Mouse (Mus musculus): ENCODE measurements at regions not wholly inside any gene's neighbourhood (a gene's known extent, or its start where the extent isn't known, plus 50 kb on each side); places are given as distances from the start of the nearest gene placed in this dataset.

DNA sequence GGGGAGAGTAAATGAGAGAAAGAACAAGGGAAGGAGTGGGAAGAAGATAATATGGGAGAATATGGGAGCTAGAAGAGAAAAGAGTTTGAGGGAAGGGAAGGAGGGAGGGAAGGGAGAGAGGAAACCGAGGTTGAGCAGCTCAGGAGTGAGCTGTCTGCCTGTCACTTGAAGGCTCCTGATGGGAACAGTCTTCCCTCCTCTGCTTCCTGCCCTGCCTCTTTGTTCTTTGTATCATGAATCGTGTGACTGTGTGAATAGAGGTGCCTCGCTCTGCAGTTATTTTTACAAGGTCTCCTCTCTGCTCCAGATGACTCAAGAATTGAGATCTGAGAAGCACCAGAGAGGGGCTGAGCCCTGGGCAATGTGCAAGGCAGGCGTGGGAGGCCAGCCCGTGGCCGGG lies 92.0 kb upstream of the Mrps10 start:
- Histone ChIP-seq H3K9me3 (replicated peaks) (0 out of 2 replicates have a peak, but pooled peaks cover 3% of the 10 kb centered on the region), H3K36me3 (replicated peaks) (no peaks in the 10 kb centered on the region), H3K27me3 (ENCODE audit: insufficient read depth, low read length) (no peaks in the 10 kb centered on the region), H3K4me3 (ENCODE audit: low read depth, low read length) (no peak overlapping the region), H3K4me1 (ENCODE audit: insufficient read depth, low read depth, low read length) (no peaks in the 10 kb centered on the region)
- TF ChIP-seq GATA2 (IDR thresholded peaks at IDR 0.05; ENCODE audit: borderline replicate concordance, low read depth, low read length), result no peak
- TF ChIP-seq CTCF (IDR thresholded peaks at IDR 0.05; ENCODE audit: low read depth, low read length), result no peak
- no peak for TF ChIP-seq GATA1 (IDR thresholded peaks at IDR 0.05; ENCODE audit: borderline replicate concordance, low read length)
- TF ChIP-seq TAL1 (conservative IDR thresholded peaks at IDR 0.05; ENCODE audit: low read depth, low read length), result no peak
- no peak for TF ChIP-seq POLR2AphosphoS5 (IDR thresholded peaks at IDR 0.05; ENCODE audit: insufficient replicate concordance, low read depth, low read length)
- DNase-seq (ENCODE audit: low spot score) (no peak), ATAC-seq (ENCODE audit: extremely low read depth, insufficient number of reproducible peaks, low FRiP score, poor library complexity, severe bottlenecking) (no peak)

DNA sequence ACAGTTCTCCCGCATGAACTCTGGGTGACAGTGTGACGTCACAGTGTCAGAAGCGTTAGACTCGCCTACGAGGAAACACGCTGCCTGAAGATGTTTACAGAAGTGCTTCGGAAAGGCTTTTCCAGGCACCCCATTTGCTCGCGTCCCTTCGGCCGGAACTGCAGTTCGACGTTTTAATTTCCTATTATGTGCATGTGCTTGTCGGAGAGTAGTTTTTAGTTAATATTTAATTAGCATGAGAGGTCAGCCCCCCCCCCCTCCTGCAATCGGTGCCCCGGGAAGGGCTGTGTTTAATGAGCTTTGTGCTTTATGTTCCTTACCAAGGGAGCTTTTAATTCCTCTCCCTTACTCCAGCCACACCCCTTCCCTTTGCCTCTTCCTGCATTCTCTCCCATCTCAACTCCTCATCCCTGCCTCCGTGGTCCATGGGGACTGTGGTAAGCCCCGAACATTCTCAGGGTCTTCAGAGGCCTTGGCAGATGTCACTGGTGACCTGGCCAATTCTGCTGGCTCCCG lies 92.8 kb upstream of the Mrps10 start:
- no peaks in the 10 kb centered on the region for H3K36me3 ChIP-seq (replicated peaks)
- no peaks in the 10 kb centered on the region for H3K4me1 ChIP-seq (ENCODE audit: insufficient read depth, low read depth, low read length)
- DNase-seq (ENCODE audit: low spot score), result no peak
- TF ChIP-seq CTCF (IDR thresholded peaks at IDR 0.05; ENCODE audit: low read depth, low read length) (no peak), GATA2 (IDR thresholded peaks at IDR 0.05; ENCODE audit: borderline replicate concordance, low read depth, low read length) (no peak), POLR2AphosphoS5 (IDR thresholded peaks at IDR 0.05; ENCODE audit: insufficient replicate concordance, low read depth, low read length) (no peak), GATA1 (IDR thresholded peaks at IDR 0.05; ENCODE audit: borderline replicate concordance, low read length) (no peak), TAL1 (conservative IDR thresholded peaks at IDR 0.05; ENCODE audit: low read depth, low read length) (no peak)
- 0 out of 2 replicates have a peak, but pooled peaks cover 3% of the 10 kb centered on the region for H3K9me3 ChIP-seq (replicated peaks)
- no peaks in the 10 kb centered on the region for H3K27me3 ChIP-seq (ENCODE audit: insufficient read depth, low read length)
- H3K4me3 ChIP-seq (ENCODE audit: low read depth, low read length), result no peak overlapping the region
- ATAC-seq (ENCODE audit: extremely low read depth, insufficient number of reproducible peaks, low FRiP score, poor library complexity, severe bottlenecking), result no peak

DNA sequence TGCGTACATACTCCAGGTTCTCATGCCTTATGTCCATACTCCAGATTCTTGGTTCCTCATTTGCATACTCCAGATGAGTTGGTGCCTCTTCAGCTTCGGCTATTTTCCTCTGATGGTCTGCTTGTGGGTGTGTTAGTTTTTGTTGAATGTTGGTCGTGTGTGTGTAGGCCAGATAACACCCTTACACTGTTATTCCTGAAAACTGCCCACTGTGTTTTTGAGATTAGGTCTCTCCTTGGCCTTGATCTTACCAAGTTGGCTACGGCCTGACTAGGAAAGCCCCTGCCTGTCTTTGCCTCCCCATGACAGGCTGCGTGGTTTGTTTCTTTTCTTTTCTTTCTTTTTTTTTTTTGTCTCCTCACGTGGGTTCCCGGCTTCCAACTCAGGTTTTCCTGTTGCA lies 95.4 kb upstream of the Mrps10 start:
- ATAC-seq (ENCODE audit: extremely low read depth, insufficient number of reproducible peaks, low FRiP score, poor library complexity, severe bottlenecking), result no peak
- Histone ChIP-seq H3K36me3 (replicated peaks) (no peaks in the 10 kb centered on the region), H3K4me1 (ENCODE audit: insufficient read depth, low read depth, low read length) (no peaks in the 10 kb centered on the region), H3K27me3 (ENCODE audit: insufficient read depth, low read length) (no peaks in the 10 kb centered on the region), H3K4me3 (ENCODE audit: low read depth, low read length) (no peak overlapping the region), H3K9me3 (replicated peaks) (peaks cover 4% of the 10 kb centered on the region; the same call in 1 of the 2 replicates)
- TF ChIP-seq POLR2AphosphoS5 (IDR thresholded peaks at IDR 0.05; ENCODE audit: insufficient replicate concordance, low read depth, low read length) (no peak), TAL1 (conservative IDR thresholded peaks at IDR 0.05; ENCODE audit: low read depth, low read length) (no peak)
- DNase-seq (ENCODE audit: low spot score), result no peak

DNA sequence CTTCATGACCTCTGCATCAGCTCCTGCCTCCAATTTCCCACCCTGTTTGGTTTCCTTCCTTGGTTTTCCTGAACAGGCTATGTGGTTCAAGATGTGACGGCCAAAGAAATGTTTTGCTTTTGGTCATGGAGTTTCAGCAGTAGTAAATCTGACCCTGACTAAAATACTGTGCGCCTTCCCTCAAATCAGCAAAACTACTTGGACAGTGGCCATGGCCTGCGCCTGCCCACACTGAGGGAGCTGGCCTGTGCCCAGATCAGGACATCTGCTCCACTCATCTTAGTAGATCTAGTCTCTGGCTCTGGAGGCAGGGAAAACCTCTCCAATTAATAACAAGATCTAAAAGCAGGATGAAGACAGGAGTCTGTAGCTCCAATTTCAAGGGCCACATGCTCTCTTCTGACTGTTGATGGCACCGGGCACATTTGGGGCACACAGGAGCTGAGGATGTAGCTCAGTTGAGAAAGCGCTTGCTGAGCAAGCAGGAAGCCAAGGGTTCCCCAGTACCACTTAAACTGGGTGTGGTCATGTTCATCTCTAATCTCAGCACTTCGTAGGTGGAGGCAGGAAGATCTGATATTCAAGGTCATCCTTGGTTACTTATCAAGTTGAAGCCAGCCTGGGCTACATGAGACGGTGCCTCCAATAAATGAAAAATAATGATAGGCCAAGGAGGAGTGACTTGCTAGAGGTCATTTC lies 96.6 kb upstream of the Mrps10 start:
- no peaks in the 10 kb centered on the region for H3K27me3 ChIP-seq (ENCODE audit: insufficient read depth, low read length)
- TF ChIP-seq TAL1 (conservative IDR thresholded peaks at IDR 0.05; ENCODE audit: low read depth, low read length) (no peak), GATA2 (IDR thresholded peaks at IDR 0.05; ENCODE audit: borderline replicate concordance, low read depth, low read length) (no peak), CTCF (IDR thresholded peaks at IDR 0.05; ENCODE audit: low read depth, low read length) (no peak), GATA1 (IDR thresholded peaks at IDR 0.05; ENCODE audit: borderline replicate concordance, low read length) (no peak), POLR2AphosphoS5 (IDR thresholded peaks at IDR 0.05; ENCODE audit: insufficient replicate concordance, low read depth, low read length) (no peak)
- DNase-seq (ENCODE audit: low spot score), result no peak
- peaks cover 3% of the 10 kb centered on the region; the same call in 1 of the 2 replicates for H3K9me3 ChIP-seq (replicated peaks)
- no peaks in the 10 kb centered on the region for H3K36me3 ChIP-seq (replicated peaks)
- no peaks in the 10 kb centered on the region for H3K4me1 ChIP-seq (ENCODE audit: insufficient read depth, low read depth, low read length)
- no peak for ATAC-seq (ENCODE audit: extremely low read depth, insufficient number of reproducible peaks, low FRiP score, poor library complexity, severe bottlenecking)
- no peak overlapping the region for H3K4me3 ChIP-seq (ENCODE audit: low read depth, low read length)

DNA sequence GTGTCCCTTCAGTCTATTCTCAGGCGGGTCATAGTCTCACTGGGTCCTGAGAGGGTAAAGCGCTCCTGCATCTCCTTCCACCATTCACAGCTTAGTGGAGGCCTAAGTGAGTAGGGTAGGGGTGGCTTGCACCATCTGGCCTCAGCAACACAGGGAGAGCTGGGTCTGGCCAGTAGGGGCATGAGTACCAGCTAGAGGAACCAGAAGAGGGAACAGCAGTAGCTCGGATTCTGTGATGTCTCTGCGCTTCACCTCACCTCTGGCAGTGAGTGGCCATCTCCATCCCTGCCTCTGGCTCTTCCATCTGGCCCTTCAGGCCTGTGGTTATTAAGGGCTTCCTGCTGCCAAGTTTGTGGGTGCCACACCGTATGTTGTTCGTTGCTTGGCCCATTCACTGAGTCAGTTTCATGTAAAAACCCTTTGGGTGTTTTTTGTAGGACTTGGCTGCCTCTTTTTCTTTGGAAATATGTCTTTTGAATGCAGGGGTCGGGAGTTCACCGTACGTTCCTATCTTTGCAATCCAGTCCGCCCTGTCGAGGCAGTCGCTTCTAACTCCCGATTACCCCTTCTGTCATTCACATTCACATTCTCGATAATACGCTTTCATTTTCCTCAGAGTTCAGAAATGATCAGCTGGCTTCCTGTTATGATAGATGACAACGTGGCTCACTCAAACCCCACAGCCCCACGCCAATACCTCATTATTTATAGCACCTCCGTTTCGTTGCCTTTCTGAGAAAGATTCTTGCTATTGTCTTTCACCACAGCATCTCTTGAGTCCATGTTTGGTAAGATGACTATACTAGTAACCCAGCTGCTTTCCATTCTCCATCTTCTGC lies 99.4 kb upstream of the Mrps10 start:
- no peak overlapping the region for H3K4me3 ChIP-seq (ENCODE audit: low read depth, low read length)

DNA sequence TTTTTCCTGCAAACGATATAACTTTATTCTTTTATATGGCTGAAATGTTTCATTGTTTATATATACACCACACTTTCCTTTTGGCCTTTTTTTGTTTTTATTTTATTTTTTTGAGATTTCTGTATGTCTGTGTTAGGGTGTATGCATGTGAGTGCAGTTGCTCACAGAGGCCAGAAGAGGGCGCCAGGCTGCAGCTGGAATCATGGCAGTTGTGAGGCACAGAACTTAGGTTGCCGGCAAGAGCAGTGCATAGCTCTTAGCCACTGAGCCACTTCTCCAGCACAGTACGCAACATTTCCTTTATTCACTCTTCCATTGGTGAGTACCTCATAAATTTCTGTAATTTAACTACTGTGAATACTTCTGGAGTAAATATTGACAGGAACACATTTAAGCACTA lies 100.8 kb upstream of the Mrps10 start:
- ATAC-seq (ENCODE audit: extremely low read depth, insufficient number of reproducible peaks, low FRiP score, poor library complexity, severe bottlenecking) (no peak), DNase-seq (ENCODE audit: low spot score) (no peak)
- Histone ChIP-seq H3K27me3 (ENCODE audit: insufficient read depth, low read length) (no peaks in the 10 kb centered on the region), H3K4me1 (ENCODE audit: insufficient read depth, low read depth, low read length) (no peaks in the 10 kb centered on the region), H3K9me3 (replicated peaks) (peaks cover 5% of the 10 kb centered on the region; the same call in 1 of the 2 replicates), H3K36me3 (replicated peaks) (no peaks in the 10 kb centered on the region), H3K4me3 (ENCODE audit: low read depth, low read length) (no peak overlapping the region)
- TF ChIP-seq TAL1 (conservative IDR thresholded peaks at IDR 0.05; ENCODE audit: low read depth, low read length) (no peak), GATA2 (IDR thresholded peaks at IDR 0.05; ENCODE audit: borderline replicate concordance, low read depth, low read length) (no peak), POLR2AphosphoS5 (IDR thresholded peaks at IDR 0.05; ENCODE audit: insufficient replicate concordance, low read depth, low read length) (no peak)

More for the DNA sequence above, 99.4 kb upstream of the Mrps10 start:
- no peak for DNase-seq (ENCODE audit: low spot score)
- H3K27me3 ChIP-seq (ENCODE audit: insufficient read depth, low read length), result no peaks in the 10 kb centered on the region
- TF ChIP-seq POLR2AphosphoS5 (IDR thresholded peaks at IDR 0.05; ENCODE audit: insufficient replicate concordance, low read depth, low read length) (no peak), GATA2 (IDR thresholded peaks at IDR 0.05; ENCODE audit: borderline replicate concordance, low read depth, low read length) (no peak), CTCF (IDR thresholded peaks at IDR 0.05; ENCODE audit: low read depth, low read length) (no peak)
- H3K4me1 ChIP-seq (ENCODE audit: insufficient read depth, low read depth, low read length), result no peaks in the 10 kb centered on the region
- peaks cover 2% of the 10 kb centered on the region; the same call in 1 of the 2 replicates for H3K9me3 ChIP-seq (replicated peaks)
- no peaks in the 10 kb centered on the region for H3K36me3 ChIP-seq (replicated peaks)
- ATAC-seq (ENCODE audit: extremely low read depth, insufficient number of reproducible peaks, low FRiP score, poor library complexity, severe bottlenecking), result no peak
